Mouse (Mus musculus): ENCODE results near the gene Becn1.

DNA sequence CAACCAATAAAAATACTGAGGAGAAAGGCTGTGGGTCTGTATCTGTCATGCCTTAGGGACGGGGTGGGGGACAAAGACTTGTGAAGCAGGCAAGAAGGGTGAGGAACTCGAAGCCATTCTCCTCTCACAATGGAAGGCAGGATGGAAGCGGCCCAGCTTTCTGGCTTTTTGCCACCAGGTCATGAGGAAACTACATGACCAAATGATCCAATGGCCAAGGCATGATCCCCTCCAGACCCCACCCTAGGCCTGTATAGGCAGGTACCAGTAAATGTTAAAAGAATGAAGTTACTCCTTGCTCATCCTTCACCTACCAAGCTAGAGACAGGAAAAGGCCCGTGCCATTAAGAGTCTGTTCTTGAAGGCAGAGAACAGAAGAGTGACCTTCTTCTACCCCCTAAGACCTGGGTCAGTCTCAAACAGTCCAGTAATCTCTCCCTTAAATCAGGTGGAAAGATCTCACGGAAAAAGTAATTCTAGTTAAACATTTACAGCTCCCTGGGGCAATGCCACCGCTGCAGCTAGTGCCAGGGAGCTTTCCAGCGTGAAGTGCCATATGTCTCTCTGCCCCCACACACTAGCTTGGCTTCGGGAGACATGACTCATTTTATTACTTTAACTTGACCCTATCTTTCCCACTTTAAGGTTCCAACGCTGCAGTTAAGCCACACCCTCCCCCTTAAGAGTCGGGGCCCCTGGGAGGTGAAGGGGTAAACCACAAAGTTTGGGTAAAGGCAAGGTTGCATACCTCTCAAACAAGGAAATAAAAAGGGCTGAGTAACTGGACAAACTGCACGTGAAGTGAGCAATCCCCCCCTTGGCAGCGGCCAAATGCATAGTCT is 24.5 kb downstream of the Becn1 start:
- TF ChIP-seq POLR2A (IDR thresholded peaks at IDR 0.05; ENCODE audit: borderline replicate concordance, extremely low read depth, insufficient read depth, insufficient read length, poor library complexity, severe bottlenecking) (no peak), CTCF (IDR thresholded peaks at IDR 0.05; ENCODE audit: borderline replicate concordance, extremely low read depth, insufficient read depth, insufficient read length) (no peak)

All from brain, embryonic 14.5 days (tissue).